Mouse (Mus musculus) B cell, adult 67 days (primary cell): ENCODE data around the gene Olfr322. TPM values are rescaled to one million over a fixed set of nuclear protein-coding genes. Genes with fewer than 3 reads are reported as not detected.

Experiments
- total RNA-seq, 2 experiments: library from RNA; stranded (reverse); gene quantifications; 4 replicates each; pipeline ENCODE4 v1.2.4; 2023

Gene Olfr322
- total RNA-seq, result not detected

GRCm38 (mm10) chr11:58658596-58658995 lies at the start of gene Olfr322:
Gene Olfr322 (plus strand): TSS chr11:58658782.

GRCm38 (mm10) chr11:58615975-58616374 lies 42.6 kb upstream of the Olfr322 start, which contains the start of gene 2210407C18Rik:
Gene 2210407C18Rik (minus strand): TSS chr11:58616075.

GRCm38 (mm10) chr11:58630401-58630800 lies 28.2 kb upstream of the Olfr322 start, which contains the start of gene Olfr323:
Gene Olfr323 (minus strand): TSS chr11:58630501.

GRCm38 (mm10) chr11:58640272-58640867 lies 18.2 kb upstream of the Olfr322 start, which contains the start of gene Trim58:
Gene Trim58 (plus strand): TSS chr11:58640465.

GRCm38 (mm10) chr11:58680799-58681198 lies 22.2 kb downstream of the Olfr322 start, which contains the start of gene Olfr320:
Gene Olfr320 (plus strand): TSS chr11:58681099.

GRCm38 (mm10) chr11:58698862-58699261 lies 40.3 kb downstream of the Olfr322 start, which contains the start of gene Olfr319:
Gene Olfr319 (plus strand): TSS chr11:58699162.

Other genes starting within 250 kb of the Olfr322 start
- not detected for gene 1810065E05Rik, start 237.7 kb upstream of the Olfr322 start, total RNA-seq
- gene Gm12253, start 226.2 kb upstream of the Olfr322 start, total RNA-seq, result not detected
- gene Lypd9, start 205.9 kb upstream of the Olfr322 start, total RNA-seq, result not detected
- not detected for gene Olfr30, start 196.5 kb upstream of the Olfr322 start, total RNA-seq
- not detected for gene Olfr332, start 166.2 kb upstream of the Olfr322 start, total RNA-seq
- gene Olfr331, start 156.2 kb upstream of the Olfr322 start, total RNA-seq, result not detected
- not detected for gene Olfr330, start 123.9 kb upstream of the Olfr322 start, total RNA-seq
- not detected for gene Olfr329-ps, start 112.4 kb upstream of the Olfr322 start, total RNA-seq
- gene Olfr328, start 103.1 kb upstream of the Olfr322 start, total RNA-seq, result not detected
- gene Olfr224, start 88.2 kb upstream of the Olfr322 start, total RNA-seq, result not detected
- not detected for gene Olfr325, start 81.1 kb upstream of the Olfr322 start, total RNA-seq
- gene Olfr324, start 63.7 kb upstream of the Olfr322 start, total RNA-seq, result not detected
- not detected for gene 2210407C18Rik, start 42.7 kb upstream of the Olfr322 start, total RNA-seq
- gene Olfr323, start 28.3 kb upstream of the Olfr322 start, total RNA-seq, result not detected
- gene Trim58, start 18.3 kb upstream of the Olfr322 start, total RNA-seq, result not detected
- not detected for gene Olfr320, start 22.3 kb downstream of the Olfr322 start, total RNA-seq
- not detected for gene Olfr319, start 40.4 kb downstream of the Olfr322 start, total RNA-seq
- under 1 TPM; 0.67 to 0.86 TPM for gene Olfr318, start 65.2 kb downstream of the Olfr322 start, total RNA-seq
- not detected for gene Olfr317, start 80.4 kb downstream of the Olfr322 start, total RNA-seq
- not detected for gene Olfr316, start 94.0 kb downstream of the Olfr322 start, total RNA-seq
- gene Olfr315, start 114.4 kb downstream of the Olfr322 start, total RNA-seq, result not detected
- gene Olfr314, start 124.2 kb downstream of the Olfr322 start, total RNA-seq, result not detected
- not detected for gene Fam183b, start 143.2 kb downstream of the Olfr322 start, total RNA-seq
- gene Olfr313, start 156.2 kb downstream of the Olfr322 start, total RNA-seq, result not detected
- gene Olfr312, start 170.5 kb downstream of the Olfr322 start, total RNA-seq, result not detected
- gene Olfr311, start 180.5 kb downstream of the Olfr322 start, total RNA-seq, result not detected
- gene Gm12258, start 188.4 kb downstream of the Olfr322 start, total RNA-seq, result 10 to 100 TPM in 1 of 2 experiments, 1 to 10 TPM in 1; 5.7 to 14.9 TPM
- 10 to 100 TPM in 1 of 2 experiments, 1 to 10 TPM in 1; 8.1 to 10.5 TPM for gene 2810021J22Rik, start 208.4 kb downstream of the Olfr322 start, total RNA-seq
- 10 to 100 TPM; 14.8 to 18.2 TPM for gene Zfp39, start 245.4 kb downstream of the Olfr322 start, total RNA-seq